Comparison of ENCODE assay signal across 30 mouse cellular contexts in the genomic region with DNA sequence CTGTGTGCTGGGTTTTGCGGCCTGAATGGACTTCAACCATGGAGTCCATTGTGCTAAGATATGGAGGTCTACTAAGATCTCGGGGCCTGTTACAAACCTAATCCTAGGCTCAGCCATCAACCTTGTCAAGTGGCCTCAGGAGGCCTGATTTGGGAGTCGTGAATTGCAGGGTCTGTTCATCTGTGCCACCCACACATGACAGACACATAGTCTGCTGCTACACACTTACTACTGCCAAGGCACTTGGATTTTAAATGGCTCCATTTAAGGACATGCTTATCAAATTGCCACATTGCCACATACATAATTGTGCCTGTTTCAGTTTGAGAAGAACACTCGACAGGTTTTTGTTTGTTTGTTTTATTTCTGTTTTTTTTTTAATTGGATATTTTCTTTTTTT.
DNase-seq lines count a peak whose midpoint lies in the region; ATAC-seq and TF ChIP-seq lines count a peak whose summit lies in the region.
"Had no signal": no experiment of that assay in that cellular context is flagged by ENCODE, and none has a peak within 500 bp of the region (broad histone marks: within the 10 kb centered on the region; RNA-seq: fewer than 3 reads in every experiment).

No protein-coding gene starts in this region.

- no peaks in the 10 kb centered on the region for H3K36me3 ChIP-seq in forebrain, postnatal 0 days (ENCODE audit: insufficient read depth)
- H3K36me3 ChIP-seq in forebrain, embryonic 16.5 days (ENCODE audit: control insufficient read depth, insufficient read depth): no peaks in the 10 kb centered on the region
- H3K36me3 ChIP-seq: embryonic facial prominence, embryonic 10.5 days; embryonic facial prominence, embryonic 13.5 days; forebrain, embryonic 12.5 days; forebrain, embryonic 15.5 days; heart, embryonic 10.5 days; heart, embryonic 13.5 days; hindbrain, embryonic 12.5 days; hindbrain, embryonic 15.5 days had no signal

- no peak overlapping the region for H3K27ac ChIP-seq in forebrain, postnatal 0 days (ENCODE audit: low read depth, low read length)
- no peak overlapping the region for H3K27ac ChIP-seq in forebrain, embryonic 16.5 days (ENCODE audit: low read length)
- H3K27ac ChIP-seq: embryonic facial prominence, embryonic 10.5 days; embryonic facial prominence, embryonic 13.5 days; forebrain, embryonic 12.5 days; forebrain, embryonic 15.5 days; heart, adult 2 months; heart, embryonic 10.5 days; heart, embryonic 13.5 days; hindbrain, embryonic 12.5 days; hindbrain, embryonic 15.5 days had no signal

- H3K27me3 ChIP-seq in forebrain, postnatal 0 days (ENCODE audit: insufficient read depth, low read length): no peaks in the 10 kb centered on the region
- no peaks in the 10 kb centered on the region; the same call in 1 of the 2 replicates for H3K27me3 ChIP-seq in forebrain, embryonic 16.5 days (replicated peaks; ENCODE audit: control insufficient read depth, insufficient read depth, low read length)
- H3K27me3 ChIP-seq: embryonic facial prominence, embryonic 13.5 days; forebrain, embryonic 12.5 days; forebrain, embryonic 15.5 days; heart, embryonic 13.5 days; hindbrain, embryonic 12.5 days; hindbrain, embryonic 15.5 days had no signal

- WGBS in forebrain, postnatal 0 days: 54% methylated on average over 4 of the region's 4 CpGs
- 60% methylated on average over 4 of the region's 4 CpGs for WGBS in forebrain, embryonic 16.5 days
- WGBS in lung, adult 2 months: 70% methylated on average over 4 of the region's 4 CpGs

- H3K4me3 ChIP-seq in forebrain, postnatal 0 days (ENCODE audit: low read depth, low read length): no peak overlapping the region
- no peak overlapping the region for H3K4me3 ChIP-seq in forebrain, embryonic 16.5 days (replicated peaks; ENCODE audit: low read length)
- H3K4me3 ChIP-seq in lung, adult 2 months (replicated peaks; ENCODE audit: extremely low read depth, low read depth, low read length): no peak overlapping the region
- H3K4me3 ChIP-seq: embryonic facial prominence, embryonic 10.5 days; embryonic facial prominence, embryonic 13.5 days; erythroblast, embryonic 14.5 days; forebrain, embryonic 12.5 days; forebrain, embryonic 15.5 days; heart, adult 2 months; heart, embryonic 10.5 days; heart, embryonic 13.5 days; hindbrain, embryonic 12.5 days; hindbrain, embryonic 15.5 days had no signal

- no peak overlapping the region for H3K9ac ChIP-seq in forebrain, postnatal 0 days
- H3K9ac ChIP-seq in forebrain, embryonic 16.5 days (replicated peaks; ENCODE audit: low read depth, low read length): no peak overlapping the region
- H3K9ac ChIP-seq: embryonic facial prominence, embryonic 13.5 days; forebrain, embryonic 12.5 days; forebrain, embryonic 15.5 days; heart, embryonic 13.5 days; hindbrain, embryonic 12.5 days; hindbrain, embryonic 15.5 days had no signal

- no peak for TF ChIP-seq POLR2A in lung, adult 2 months (IDR thresholded peaks at IDR 0.05; ENCODE audit: borderline replicate concordance, extremely low read depth, low read depth, low read length)

- peak; percentile 45 for DNase-seq in forebrain, postnatal 0 days
- DNase-seq in brain, adult 2 months (ENCODE audit: low read depth, low spot score): peak; percentile 59
- peak; percentile 39 to 48 for DNase-seq in layer of hippocampus, adult 8-10 months (ENCODE audit: low spot score in 2 of 2)
- peak; percentile 15 to 26 for DNase-seq in layer of hippocampus, postnatal 10 days (ENCODE audit: low spot score in 2 of 2)
- no peak for DNase-seq in left cerebral cortex, postnatal 36 days (ENCODE audit: low spot score in 2 of 2)
- no peak for DNase-seq in cerebellum, adult 8-10 months
- DNase-seq in lung, adult 2 months: no peak
- DNase-seq: adrenal gland, postnatal 10 days; adrenal gland, postnatal 36 days; cerebellum, adult 11 months; cerebellum, adult 2 months; cerebellum, postnatal 10 days; cerebellum, postnatal 36 days; embryo, embryonic 11 days; gastrocnemius, postnatal 10 days; gastrocnemius, postnatal 36 days; heart, adult 2 months; heart, postnatal 14 days; heart, postnatal 4 days had no signal

- TF ChIP-seq CTCF in forebrain, postnatal 0 days (IDR thresholded peaks at IDR 0.05; ENCODE audit: low read depth): no peak
- TF ChIP-seq CTCF in lung, adult 2 months (IDR thresholded peaks at IDR 0.05; ENCODE audit: insufficient read depth, low read length): no peak

- no peak overlapping the region for H3K4me2 ChIP-seq in forebrain, postnatal 0 days (ENCODE audit: low read depth)
- no peak overlapping the region for H3K4me2 ChIP-seq in forebrain, embryonic 16.5 days (ENCODE audit: low read length)
- H3K4me2 ChIP-seq: embryonic facial prominence, embryonic 13.5 days; forebrain, embryonic 12.5 days; forebrain, embryonic 15.5 days; heart, embryonic 13.5 days; hindbrain, embryonic 12.5 days; hindbrain, embryonic 15.5 days had no signal

- no peaks in the 10 kb centered on the region for H3K4me1 ChIP-seq in forebrain, postnatal 0 days (ENCODE audit: insufficient read depth)
- peaks cover 3% of the 10 kb centered on the region; the same call in 1 of the 2 replicates for H3K4me1 ChIP-seq in forebrain, embryonic 16.5 days (replicated peaks; ENCODE audit: control insufficient read depth, insufficient read depth, low read length)
- no peaks in the 10 kb centered on the region for H3K4me1 ChIP-seq in lung, adult 2 months (ENCODE audit: control insufficient read depth, insufficient read depth, low read length)
- H3K4me1 ChIP-seq: embryonic facial prominence, embryonic 10.5 days; embryonic facial prominence, embryonic 13.5 days; forebrain, embryonic 12.5 days; forebrain, embryonic 15.5 days; heart, embryonic 10.5 days; heart, embryonic 13.5 days; hindbrain, embryonic 12.5 days; hindbrain, embryonic 15.5 days had no signal

- peak; percentile 69 for ATAC-seq in forebrain, postnatal 0 days
- ATAC-seq in forebrain, embryonic 16.5 days: no peak
- ATAC-seq: activated CD4-positive, CD25-positive, alpha-beta regulatory T cell, adult 4 months; forebrain, embryonic 15.5 days had no signal

- H3K9me3 ChIP-seq in forebrain, postnatal 0 days (ENCODE audit: low read length): peaks cover 5% of the 10 kb centered on the region; the same call in 1 of the 2 replicates
- no peaks in the 10 kb centered on the region for H3K9me3 ChIP-seq in forebrain, embryonic 16.5 days (ENCODE audit: control insufficient read depth, low read length)
- H3K9me3 ChIP-seq: embryonic facial prominence, embryonic 10.5 days; embryonic facial prominence, embryonic 13.5 days; forebrain, embryonic 12.5 days; forebrain, embryonic 15.5 days; heart, embryonic 10.5 days; heart, embryonic 13.5 days; hindbrain, embryonic 15.5 days had no signal

- intact Hi-C loops in left cerebral cortex, postnatal 36 days (cut with DNase I): no loop called here

Comparison
In these comparisons a context has a peak if more than half of its experiments do, and no peak if none do; other contexts are left out.
1. DNase-seq: peak in forebrain, postnatal 0 days (single experiment), brain, adult 2 months (single experiment), layer of hippocampus, adult 8-10 months (2 of 2) and layer of hippocampus, postnatal 10 days (2 of 2); none in left cerebral cortex, postnatal 36 days (0 of 2), cerebellum, adult 8-10 months (single experiment) and lung, adult 2 months (single experiment).